Comparison of ENCODE assay signal across 18 mouse cellular contexts in genomic region chr19:49805636-49806397, GRCm38 (mm10).
DNase-seq lines count a peak whose midpoint lies in the region; ATAC-seq and TF ChIP-seq lines count a peak whose summit lies in the region.
"Had no signal": no experiment of that assay in that cellular context is flagged by ENCODE, and none has a peak within 500 bp of the region (broad histone marks: within the 10 kb centered on the region; RNA-seq: fewer than 3 reads in every experiment).

No protein-coding gene starts in this region.

- H3K4me1 ChIP-seq in forebrain, embryonic 12.5 days, result peaks cover 5% of the 10 kb centered on the region; the same call in 1 of the 2 replicates
- no peaks in the 10 kb centered on the region for H3K4me1 ChIP-seq in forebrain, embryonic 13.5 days
- H3K4me1 ChIP-seq in lung, embryonic 14.5 days (ENCODE audit: insufficient read depth), result no peaks in the 10 kb centered on the region
- no peaks in the 10 kb centered on the region for H3K4me1 ChIP-seq in neural tube, embryonic 11.5 days (ENCODE audit: control insufficient read depth, insufficient read depth, low read length)
- H3K4me1 ChIP-seq: embryonic facial prominence, embryonic 12.5 days; heart, embryonic 13.5 days; hindbrain, embryonic 15.5 days had no signal

- DNase-seq in lung, embryonic 14.5 days, result peak; percentile 8
- DNase-seq in lung, adult 18-20 months, result no peak
- DNase-seq in neural tube, embryonic 11.5 days (ENCODE audit: low spot score), result no peak
- no peak for DNase-seq in neural tube, embryonic 10.5 days (ENCODE audit: extremely low spot score, low spot score)
- no peak for DNase-seq in right cerebral cortex, adult 18-20 months
- DNase-seq: adrenal gland, postnatal 10 days; cerebellum, adult 11-12 months; cerebellum, adult 9-10 months; cerebellum, postnatal 25 days; gastrocnemius, postnatal 36 days; heart, adult 11 months; heart, postnatal 36 days had no signal

- no peaks in the 10 kb centered on the region for H3K36me3 ChIP-seq in forebrain, embryonic 12.5 days (replicated peaks)
- no peaks in the 10 kb centered on the region for H3K36me3 ChIP-seq in forebrain, embryonic 13.5 days (ENCODE audit: poor library complexity, severe bottlenecking)
- no peaks in the 10 kb centered on the region for H3K36me3 ChIP-seq in lung, embryonic 14.5 days (ENCODE audit: insufficient read depth)
- no peaks in the 10 kb centered on the region for H3K36me3 ChIP-seq in neural tube, embryonic 11.5 days (ENCODE audit: control insufficient read depth, insufficient read depth, low read length)
- H3K36me3 ChIP-seq: embryonic facial prominence, embryonic 12.5 days; heart, embryonic 13.5 days; hindbrain, embryonic 15.5 days had no signal

- no peaks in the 10 kb centered on the region for H3K27me3 ChIP-seq in forebrain, embryonic 12.5 days
- H3K27me3 ChIP-seq in forebrain, embryonic 13.5 days, result no peaks in the 10 kb centered on the region
- no peaks in the 10 kb centered on the region for H3K27me3 ChIP-seq in lung, embryonic 14.5 days (ENCODE audit: insufficient read depth, low read length)
- no peaks in the 10 kb centered on the region for H3K27me3 ChIP-seq in neural tube, embryonic 11.5 days (ENCODE audit: control insufficient read depth, insufficient read depth, low read length)
- H3K27me3 ChIP-seq: embryonic facial prominence, embryonic 12.5 days; heart, embryonic 13.5 days; hindbrain, embryonic 15.5 days had no signal

- no peak overlapping the region for H3K27ac ChIP-seq in forebrain, embryonic 12.5 days
- no peak overlapping the region for H3K27ac ChIP-seq in forebrain, embryonic 13.5 days
- H3K27ac ChIP-seq in lung, embryonic 14.5 days (ENCODE audit: low read depth), result no peak overlapping the region
- H3K27ac ChIP-seq in neural tube, embryonic 11.5 days (ENCODE audit: low read depth, low read length), result no peak overlapping the region
- H3K27ac ChIP-seq: embryonic facial prominence, embryonic 12.5 days; heart, embryonic 13.5 days; hindbrain, embryonic 15.5 days had no signal

- ATAC-seq in forebrain, embryonic 12.5 days (ENCODE audit: low FRiP score), result peak; percentile 39; the same call in 1 of the 2 replicates
- ATAC-seq in forebrain, embryonic 13.5 days, result no peak
- no peak for ATAC-seq in lung, embryonic 14.5 days (ENCODE audit: insufficient read depth)
- ATAC-seq in neural tube, embryonic 11.5 days (ENCODE audit: insufficient read depth, low FRiP score, low TSS enrichment), result peak; percentile 48; the same call in 1 of the 2 replicates
- ATAC-seq: forebrain, embryonic 14.5 days had no signal

- H3K4me3 ChIP-seq in forebrain, embryonic 12.5 days (replicated peaks), result no peak overlapping the region
- H3K4me3 ChIP-seq in forebrain, embryonic 13.5 days, result no peak overlapping the region
- H3K4me3 ChIP-seq in lung, embryonic 14.5 days (ENCODE audit: low read depth, low read length), result no peak overlapping the region
- H3K4me3 ChIP-seq in neural tube, embryonic 11.5 days (ENCODE audit: low read depth, low read length), result no peak overlapping the region
- H3K4me3 ChIP-seq: embryonic facial prominence, embryonic 12.5 days; heart, embryonic 13.5 days; hindbrain, embryonic 15.5 days had no signal

- no peak overlapping the region for H3K4me2 ChIP-seq in forebrain, embryonic 12.5 days
- H3K4me2 ChIP-seq in forebrain, embryonic 13.5 days, result no peak overlapping the region
- H3K4me2 ChIP-seq in lung, embryonic 14.5 days, result no peak overlapping the region
- H3K4me2 ChIP-seq in neural tube, embryonic 11.5 days (ENCODE audit: low read depth), result no peak overlapping the region
- H3K4me2 ChIP-seq: embryonic facial prominence, embryonic 12.5 days; heart, embryonic 13.5 days; hindbrain, embryonic 15.5 days had no signal

- no peak for TF ChIP-seq CTCF in lung, embryonic 14.5 days (IDR thresholded peaks at IDR 0.05; ENCODE audit: low read depth)

- 58% methylated on average over 3 of the region's 3 CpGs for WGBS in forebrain, embryonic 12.5 days
- 56% methylated on average over 3 of the region's 3 CpGs for WGBS in forebrain, embryonic 13.5 days
- whole genome bisulfite sequencing in lung, embryonic 14.5 days, result 46% methylated on average over 3 of the region's 3 CpGs
- WGBS in neural tube, embryonic 11.5 days, result 70% methylated on average over 3 of the region's 3 CpGs

- no peaks in the 10 kb centered on the region for H3K9me3 ChIP-seq in forebrain, embryonic 12.5 days
- no peaks in the 10 kb centered on the region for H3K9me3 ChIP-seq in forebrain, embryonic 13.5 days (replicated peaks)
- no peaks in the 10 kb centered on the region for H3K9me3 ChIP-seq in lung, embryonic 14.5 days (ENCODE audit: low read depth, low read length)
- no peaks in the 10 kb centered on the region for H3K9me3 ChIP-seq in neural tube, embryonic 11.5 days (ENCODE audit: control insufficient read depth, low read length)
- H3K9me3 ChIP-seq: embryonic facial prominence, embryonic 12.5 days; heart, embryonic 13.5 days; hindbrain, embryonic 15.5 days had no signal

- H3K9ac ChIP-seq in forebrain, embryonic 12.5 days, result no peak overlapping the region
- no peak overlapping the region for H3K9ac ChIP-seq in forebrain, embryonic 13.5 days
- no peak overlapping the region for H3K9ac ChIP-seq in lung, embryonic 14.5 days
- no peak overlapping the region for H3K9ac ChIP-seq in neural tube, embryonic 11.5 days (ENCODE audit: low read length)
- H3K9ac ChIP-seq: embryonic facial prominence, embryonic 12.5 days; heart, embryonic 13.5 days; hindbrain, embryonic 15.5 days had no signal

Comparison
In these comparisons a context has a peak if more than half of its experiments do, and no peak if none do; other contexts are left out.
1. ATAC-seq: peak in forebrain, embryonic 12.5 days (single experiment) and neural tube, embryonic 11.5 days (single experiment); none in forebrain, embryonic 13.5 days (single experiment) and lung, embryonic 14.5 days (single experiment).